Mouse (Mus musculus): Measurements from ENCODE around the gene Cutc.

Gene Cutc

GRCm38 (mm10) chr19:43752489-43753225 is at the start of gene Cutc, which contains the start of gene Cox15:
Gene Cutc, plus strand, starts transcription at chr19:43752996.
Gene Cox15, minus strand, starts transcription at chr19:43753000.
- ATAC-seq (ENCODE audit: insufficient number of reproducible peaks, low FRiP score, low TSS enrichment): peak; percentile 89

DNA sequence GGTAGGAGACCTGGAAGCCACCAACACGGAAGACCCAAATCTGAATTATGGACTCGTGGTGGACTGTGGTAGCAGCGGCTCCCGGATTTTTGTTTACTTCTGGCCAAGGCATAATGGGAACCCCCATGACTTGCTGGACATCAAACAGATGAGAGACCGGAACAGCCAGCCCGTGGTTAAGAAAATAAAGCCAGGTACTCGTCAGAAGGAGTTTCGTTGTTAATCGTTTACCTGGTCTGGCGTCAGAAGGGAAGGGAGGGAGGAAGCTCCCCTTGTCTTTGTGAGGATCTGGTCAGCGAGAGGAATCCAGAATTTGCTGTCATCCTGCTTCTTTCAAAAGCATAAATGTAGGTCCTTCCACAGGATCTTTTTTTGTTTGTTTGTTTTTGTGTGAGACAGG is 48.6 kb upstream of the Cutc start:
- ATAC-seq (ENCODE audit: insufficient number of reproducible peaks, low FRiP score, low TSS enrichment): no peak

- ATAC-seq (ENCODE audit: insufficient number of reproducible peaks, low FRiP score, low TSS enrichment): no peak
Observed at GRCm38 (mm10) chr19:43704787-43705497, 47.9 kb upstream of the Cutc start.

DNA sequence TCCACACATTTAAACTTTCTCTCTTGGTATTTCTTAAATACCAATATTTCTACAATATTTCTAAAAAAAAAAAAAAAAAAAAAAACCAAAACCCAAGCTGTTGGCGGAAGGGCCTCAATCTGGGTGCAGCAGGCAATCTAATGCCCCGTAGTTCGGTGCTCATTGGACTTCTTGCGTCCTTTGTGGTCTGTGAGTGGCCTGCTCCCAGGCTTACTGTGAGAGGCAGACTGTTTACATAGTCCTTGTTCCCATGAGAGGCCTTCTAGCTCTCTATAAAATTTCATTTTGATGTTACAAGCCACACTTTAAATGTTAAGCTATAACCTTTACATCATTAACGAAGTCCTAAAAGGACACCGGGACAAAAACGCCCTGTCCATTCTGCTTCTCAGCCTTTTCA is 44.6 kb upstream of the Cutc start:
- no peak for ATAC-seq (ENCODE audit: insufficient number of reproducible peaks, low FRiP score, low TSS enrichment)

DNA sequence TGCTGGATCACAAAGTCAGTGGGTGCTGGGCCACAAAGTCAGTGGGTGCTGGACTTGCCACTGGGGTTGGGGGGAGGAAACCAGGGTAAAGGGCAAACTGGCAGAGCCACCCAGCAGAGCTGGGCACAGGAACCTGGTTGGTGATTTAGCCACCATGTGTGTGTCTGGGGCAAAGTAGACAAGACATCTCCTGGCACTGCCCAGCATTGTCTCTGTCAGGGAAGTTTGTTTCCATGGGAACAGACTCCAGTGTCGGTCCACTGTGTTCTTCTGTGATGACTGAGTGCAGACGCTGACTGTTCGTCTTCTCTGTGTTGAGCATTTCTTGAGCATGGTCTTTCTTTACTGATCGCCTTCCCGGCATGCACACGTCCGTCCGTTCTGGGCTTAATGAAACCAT is 43.5 kb upstream of the Cutc start:
- ATAC-seq (ENCODE audit: insufficient number of reproducible peaks, low FRiP score, low TSS enrichment): no peak

- ATAC-seq (ENCODE audit: insufficient number of reproducible peaks, low FRiP score, low TSS enrichment): no peak
Observed at GRCm38 (mm10) chr19:43711159-43711916, 41.5 kb upstream of the Cutc start.

- no peak for ATAC-seq (ENCODE audit: insufficient number of reproducible peaks, low FRiP score, low TSS enrichment)
Observed at GRCm38 (mm10) chr19:43711971-43712370, 40.8 kb upstream of the Cutc start.

DNA sequence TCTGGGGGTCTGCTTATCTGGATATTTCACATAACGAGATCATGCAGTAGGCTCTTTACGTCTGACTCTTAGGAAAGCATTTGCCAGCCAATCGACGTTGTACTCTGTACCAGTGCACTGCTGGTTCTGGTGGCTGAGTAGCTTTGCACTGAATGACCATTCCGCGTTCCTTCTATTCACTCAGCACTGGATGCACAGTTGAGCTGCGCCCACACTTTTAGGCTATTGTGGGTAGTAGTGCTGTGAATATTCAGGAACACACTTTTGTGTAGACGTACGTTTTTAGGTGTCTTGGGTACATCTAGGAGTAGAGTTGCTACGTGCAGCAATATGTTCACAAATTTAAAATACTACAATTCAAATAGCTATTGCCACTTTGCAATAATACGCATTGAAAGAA is 32.7 kb upstream of the Cutc start:
- ATAC-seq (ENCODE audit: insufficient number of reproducible peaks, low FRiP score, low TSS enrichment): no peak

- ATAC-seq (ENCODE audit: insufficient number of reproducible peaks, low FRiP score, low TSS enrichment): no peak
Observed at GRCm38 (mm10) chr19:43722891-43723290, 29.9 kb upstream of the Cutc start.

DNA sequence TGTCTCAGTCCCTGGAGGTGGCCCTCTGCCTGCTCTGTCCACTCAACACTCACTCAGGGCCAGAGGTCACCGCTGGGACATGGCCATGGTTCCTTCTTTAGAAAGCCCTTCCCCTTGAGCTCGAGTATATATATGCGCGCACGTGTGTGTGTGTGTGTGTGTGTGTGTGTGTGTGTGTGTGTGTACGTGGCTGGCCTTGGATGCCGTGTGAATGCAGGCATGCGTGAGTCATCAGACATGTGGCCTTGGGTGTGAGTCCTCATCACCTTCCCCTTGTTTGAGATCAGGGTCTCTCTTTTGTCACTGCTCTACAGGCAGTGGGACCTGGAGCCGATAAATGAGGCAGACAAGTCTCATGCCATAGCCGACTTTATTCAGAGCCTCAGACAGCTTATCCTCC is 29.3 kb upstream of the Cutc start:
- no peak for ATAC-seq (ENCODE audit: insufficient number of reproducible peaks, low FRiP score, low TSS enrichment)

DNA sequence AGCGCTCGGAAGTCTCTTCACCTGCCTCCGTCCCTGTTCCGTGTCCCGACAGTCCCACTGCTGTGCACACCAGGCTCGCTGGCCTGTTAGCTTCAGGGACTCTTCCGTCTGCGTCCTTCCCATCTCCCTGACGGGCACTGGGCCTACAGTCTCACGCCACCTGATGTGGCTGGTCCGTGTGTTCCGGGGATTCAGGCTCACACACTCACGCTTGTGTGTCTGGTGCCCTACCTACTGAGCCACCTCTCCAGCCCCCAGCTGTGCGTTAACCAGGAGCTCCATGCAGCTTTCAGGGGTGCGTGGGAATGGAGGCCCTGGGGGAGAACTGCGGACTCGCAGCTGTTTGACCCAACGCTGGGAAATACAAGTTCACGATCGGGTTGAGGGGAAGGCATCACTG is 28.6 kb upstream of the Cutc start:
- ATAC-seq (ENCODE audit: insufficient number of reproducible peaks, low FRiP score, low TSS enrichment): no peak

GRCm38 (mm10) chr19:43724821-43725220 is 28.0 kb upstream of the Cutc start:
- no peak for ATAC-seq (ENCODE audit: insufficient number of reproducible peaks, low FRiP score, low TSS enrichment)

DNA sequence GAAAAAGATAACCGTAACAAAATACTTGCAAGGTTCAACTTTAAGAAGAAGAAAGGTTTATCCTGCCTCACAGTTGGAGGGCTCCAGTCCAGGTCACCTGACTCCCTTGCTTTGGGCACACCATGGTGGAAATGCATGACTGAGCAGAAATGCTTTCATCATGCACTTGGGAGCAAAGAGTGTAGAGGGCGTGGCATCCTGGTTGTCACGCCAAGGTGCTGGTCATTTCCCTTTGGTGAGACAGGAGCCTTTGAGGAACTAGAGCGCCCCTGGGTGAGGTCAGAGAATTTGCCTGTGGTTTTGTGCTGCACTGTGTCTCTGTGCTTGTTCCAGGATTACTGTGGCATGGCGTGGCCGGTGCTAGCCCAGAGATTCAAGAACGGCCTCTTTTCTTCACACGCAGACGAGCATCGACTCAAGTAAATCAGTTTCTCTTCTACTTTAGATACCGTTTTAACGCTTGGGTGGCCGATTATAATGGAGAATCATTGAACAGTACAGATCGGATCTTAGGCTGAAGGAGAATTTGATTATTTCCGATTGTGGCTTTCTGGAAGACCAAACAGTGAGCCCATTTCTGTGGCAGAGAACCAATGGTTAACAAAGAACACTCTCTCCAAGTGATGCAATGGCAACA is 26.2 kb upstream of the Cutc start:
- no peak for ATAC-seq (ENCODE audit: insufficient number of reproducible peaks, low FRiP score, low TSS enrichment)

GRCm38 (mm10) chr19:43729296-43730036 is 23.3 kb upstream of the Cutc start:
- no peak for ATAC-seq (ENCODE audit: insufficient number of reproducible peaks, low FRiP score, low TSS enrichment)

- no peak for ATAC-seq (ENCODE audit: insufficient number of reproducible peaks, low FRiP score, low TSS enrichment)
Observed at GRCm38 (mm10) chr19:43730037-43730428, 22.8 kb upstream of the Cutc start.

DNA sequence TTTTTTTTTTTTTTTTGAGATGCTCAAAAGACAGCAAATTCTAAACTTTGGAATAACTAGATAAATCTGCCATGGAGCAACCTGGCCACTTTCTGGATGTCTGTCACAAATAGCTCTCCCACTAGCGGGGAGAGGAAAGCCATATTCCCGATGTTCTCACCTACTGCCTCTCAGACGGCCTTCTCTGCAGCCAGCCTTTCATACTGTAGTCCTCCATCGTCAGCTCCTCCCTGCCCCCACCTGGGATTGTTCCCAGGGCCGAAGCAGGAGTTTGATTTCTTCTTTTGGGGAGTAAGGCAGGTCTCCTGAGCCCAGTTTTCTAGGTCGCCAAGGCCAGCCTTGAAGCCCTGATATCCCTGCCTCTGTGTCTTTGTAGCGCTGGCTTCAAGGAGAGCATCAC is 21.6 kb upstream of the Cutc start:
- no peak for ATAC-seq (ENCODE audit: insufficient number of reproducible peaks, low FRiP score, low TSS enrichment)

DNA sequence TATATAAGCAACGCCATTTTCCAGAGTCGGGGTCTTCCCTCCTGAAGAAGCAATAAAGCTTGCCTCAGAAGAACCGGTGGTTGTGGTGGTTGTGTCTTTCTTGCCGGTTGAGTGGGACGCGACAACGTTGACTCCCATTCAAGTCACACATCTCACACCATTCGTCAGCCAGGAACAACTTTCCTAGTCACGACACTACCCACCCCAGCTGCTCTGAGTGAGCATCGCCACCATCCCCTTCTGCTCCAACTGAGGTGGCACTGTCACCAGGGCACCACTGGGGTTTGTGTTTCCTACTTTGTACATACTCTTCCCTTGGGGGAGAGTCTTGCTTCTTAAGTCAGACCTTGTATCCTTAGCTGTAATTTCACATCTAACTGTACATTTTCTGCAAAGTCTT is 14.4 kb upstream of the Cutc start:
- no peak for ATAC-seq (ENCODE audit: insufficient number of reproducible peaks, low FRiP score, low TSS enrichment)

- no peak for ATAC-seq (ENCODE audit: insufficient number of reproducible peaks, low FRiP score, low TSS enrichment)
Observed at GRCm38 (mm10) chr19:43743401-43743800, 9.4 kb upstream of the Cutc start.

DNA sequence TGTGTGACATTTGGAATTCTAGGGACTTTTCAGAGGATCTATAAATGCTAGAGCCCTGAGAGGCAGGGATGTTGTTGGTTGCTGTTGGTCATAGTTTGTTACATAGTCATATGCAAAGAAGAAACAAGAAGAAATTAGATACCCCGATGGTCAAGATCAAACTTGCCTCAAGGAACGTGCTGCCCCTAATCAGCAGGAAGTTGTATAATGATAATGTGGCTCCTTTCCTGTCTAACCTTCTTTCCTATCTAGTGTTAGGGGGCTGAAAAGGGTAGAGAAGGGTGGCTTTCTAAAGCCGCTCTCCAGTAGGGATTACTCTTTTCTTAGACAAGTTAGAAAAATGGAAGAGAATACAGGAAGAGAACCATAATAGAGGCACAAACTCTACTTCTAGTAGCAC is 7.1 kb upstream of the Cutc start:
- ATAC-seq (ENCODE audit: insufficient number of reproducible peaks, low FRiP score, low TSS enrichment): no peak

DNA sequence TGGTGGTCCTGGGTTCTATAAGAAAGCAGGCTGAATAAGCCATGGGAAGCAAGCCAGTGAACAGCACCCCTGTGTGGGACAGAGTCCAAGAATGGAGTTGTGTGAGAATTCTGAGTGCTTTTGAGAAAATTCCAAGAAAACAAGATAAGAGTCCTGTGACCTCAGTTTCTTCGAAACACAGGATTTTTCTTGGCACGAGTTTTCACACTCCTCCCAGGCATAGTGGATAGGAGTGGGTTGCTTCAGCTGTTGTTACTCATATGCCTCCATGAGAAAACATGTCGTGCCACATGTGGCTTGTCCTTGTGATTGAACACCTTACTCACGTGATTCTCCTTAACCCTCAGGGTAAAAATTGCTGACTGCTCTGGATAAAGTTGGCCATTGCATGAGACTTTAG is 4.9 kb upstream of the Cutc start:
- ATAC-seq (ENCODE audit: insufficient number of reproducible peaks, low FRiP score, low TSS enrichment): no peak
